Mouse (Mus musculus) testis, adult 2 months (tissue): ENCODE results near the gene Barhl1. TPM values are rescaled to one million over a fixed set of nuclear protein-coding genes. Genes with fewer than 3 reads are reported as not detected.

ENCODE experiments used
- H3K27ac ChIP-seq: fragments of 200-500 bp; 2 replicates; pipeline ENCODE4 v1.5.1; 2012; ENCODE audit warnings: low read depth, low read length; ENCODE audit not compliant: control insufficient read depth, insufficient read depth
- H3K27me3 ChIP-seq: fragments of 200-500 bp; 2 replicates; pipeline ENCODE4 v1.6.1; 2012; ENCODE audit warnings: mild to moderate bottlenecking, low read length, moderate library complexity; ENCODE audit not compliant: control insufficient read depth, insufficient read depth
- H3K36me3 ChIP-seq: fragments of 200-500 bp; 2 replicates; pipeline ENCODE4 v1.6.1; 2012; ENCODE audit warnings: mild to moderate bottlenecking, low read length; ENCODE audit not compliant: control insufficient read depth, insufficient read depth
- H3K4me1 ChIP-seq: fragments of 200-500 bp; 2 replicates; pipeline ENCODE4 v1.6.1; 2012; ENCODE audit warnings: low read length; ENCODE audit not compliant: control insufficient read depth, insufficient read depth
- H3K4me3 ChIP-seq: fragments of 200-500 bp; 2 replicates; pipeline ENCODE4 v1.5.1; 2012; ENCODE audit warnings: low read depth, mild to moderate bottlenecking, low read length, moderate library complexity, mixed read lengths; ENCODE audit not compliant: control insufficient read depth
- CTCF ChIP-seq: fragments of 200-500 bp; IDR thresholded peaks from 2 replicates; pipeline ENCODE4 v1.5.1; 2012; ENCODE audit warnings: low read depth, mild to moderate bottlenecking, inconsistent platforms, low read length, moderate library complexity; ENCODE audit not compliant: control insufficient read depth, insufficient read depth, insufficient replicate concordance
- POLR2A ChIP-seq: fragments of 200-500 bp; IDR thresholded peaks from 2 replicates; pipeline ENCODE4 v1.6.1; 2012; ENCODE audit warnings: low read depth, mild to moderate bottlenecking, inconsistent platforms, low read length, moderate library complexity; ENCODE audit not compliant: control insufficient read depth
- polyA plus RNA-seq: library from polyadenylated mRNA; depleted of rRNA; stranded (reverse); fragments of >200 nt; gene quantifications from 2 replicates; pipeline ENCODE4 v1.2.3, GENCODE M21; 2012; rRNA removed

The Barhl1 gene
- polyA plus RNA-seq, 1 experiment = 0.35 TPM

DNA sequence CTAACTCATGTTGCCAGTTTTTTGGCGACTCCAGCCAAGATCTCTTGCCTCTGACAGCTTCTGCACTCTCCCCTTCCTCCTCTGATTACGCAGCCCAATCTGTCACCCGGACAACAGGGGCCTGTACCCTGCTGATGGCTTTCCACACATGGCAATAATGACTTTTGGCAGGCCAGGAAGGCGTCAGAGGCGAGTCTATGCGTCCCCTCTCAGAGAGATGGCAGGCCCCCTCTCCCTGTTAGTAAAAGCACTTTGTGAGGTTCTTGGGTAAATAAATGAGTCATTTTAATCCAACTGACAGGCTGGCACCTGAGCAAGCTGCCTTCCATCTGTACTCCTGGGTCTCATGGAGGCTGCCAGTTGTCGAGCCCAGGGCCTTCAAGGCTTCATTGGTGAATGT lies 49.0 kb downstream of the Barhl1 start:
- TF ChIP-seq POLR2A (no peak), CTCF (no peak)
- Histone ChIP-seq H3K4me1 (no peaks in the 10 kb centered on the region), H3K27me3 (no peaks in the 10 kb centered on the region), H3K27ac (no peak overlapping the region), H3K4me3 (no peak overlapping the region), H3K36me3 (peaks cover 5% of the 10 kb centered on the region)

DNA sequence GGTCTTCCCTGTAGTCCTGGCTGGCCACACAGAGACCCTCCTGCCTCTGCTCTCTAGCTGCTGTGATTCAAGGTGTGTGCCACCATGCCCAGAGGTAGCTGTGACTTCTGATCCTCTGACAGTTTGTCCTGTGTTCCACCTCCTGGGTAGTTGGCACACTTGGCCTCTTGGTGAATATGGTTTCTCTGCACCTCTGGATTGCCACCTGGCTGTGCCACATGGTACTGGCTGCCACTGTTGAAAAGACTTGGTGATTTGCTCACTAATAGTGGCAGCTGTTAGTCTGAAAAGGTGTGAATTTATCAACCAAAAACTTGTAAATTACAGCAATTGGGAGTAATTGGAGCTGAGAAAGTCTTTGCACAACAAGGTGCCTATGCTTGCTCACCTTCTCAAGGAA lies 52.6 kb downstream of the Barhl1 start:
- no peaks in the 10 kb centered on the region for H3K27me3 ChIP-seq
- H3K27ac ChIP-seq = no peak overlapping the region

DNA sequence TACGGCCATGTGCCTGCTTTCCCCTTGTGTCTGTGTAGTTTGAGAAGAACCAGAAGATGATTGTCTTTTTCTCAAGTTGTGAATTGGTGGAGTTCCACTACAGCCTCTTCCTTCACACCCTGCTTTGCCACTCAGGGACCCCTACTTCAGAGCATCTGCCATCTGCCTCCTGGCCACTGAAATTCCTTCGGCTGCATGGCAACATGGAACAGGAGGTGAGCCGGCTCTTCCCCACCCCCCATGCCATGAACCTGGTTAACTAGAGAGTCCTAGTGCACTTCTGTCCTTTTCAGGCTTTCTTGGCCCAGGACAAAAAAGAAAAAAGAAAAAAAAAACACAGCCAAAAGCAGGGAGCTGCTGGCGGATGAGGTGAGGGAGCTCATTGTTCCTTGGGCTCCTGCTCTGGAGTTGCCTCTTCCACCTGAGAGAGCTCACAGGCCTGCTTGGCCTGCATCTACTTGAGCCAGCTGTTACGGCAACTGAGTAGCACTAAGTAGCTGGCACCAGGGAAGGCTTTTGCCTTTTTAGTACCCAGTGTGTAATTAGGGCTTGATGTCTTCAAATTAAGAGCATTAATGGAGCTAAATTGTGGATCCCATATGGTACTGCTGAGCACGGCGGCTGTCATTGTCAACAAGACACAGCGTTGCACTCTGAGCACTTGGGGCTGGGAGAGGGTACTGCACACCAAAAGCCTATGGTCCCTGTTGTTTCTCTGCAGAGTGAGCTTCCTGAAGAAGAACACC lies 55.6 kb downstream of the Barhl1 start:
- Histone ChIP-seq H3K4me3 (no peak overlapping the region), H3K36me3 (peaks cover 5% of the 10 kb centered on the region), H3K4me1 (no peaks in the 10 kb centered on the region), H3K27me3 (no peaks in the 10 kb centered on the region), H3K27ac (no peak overlapping the region)
- no peak for TF ChIP-seq POLR2A
- TF ChIP-seq CTCF = no peak

More for the DNA sequence above, 52.6 kb downstream of the Barhl1 start:
- no peaks in the 10 kb centered on the region for H3K4me1 ChIP-seq
- no peak for TF ChIP-seq POLR2A
- no peak for TF ChIP-seq CTCF
- no peak overlapping the region for H3K4me3 ChIP-seq
- H3K36me3 ChIP-seq = peaks cover 5% of the 10 kb centered on the region

DNA sequence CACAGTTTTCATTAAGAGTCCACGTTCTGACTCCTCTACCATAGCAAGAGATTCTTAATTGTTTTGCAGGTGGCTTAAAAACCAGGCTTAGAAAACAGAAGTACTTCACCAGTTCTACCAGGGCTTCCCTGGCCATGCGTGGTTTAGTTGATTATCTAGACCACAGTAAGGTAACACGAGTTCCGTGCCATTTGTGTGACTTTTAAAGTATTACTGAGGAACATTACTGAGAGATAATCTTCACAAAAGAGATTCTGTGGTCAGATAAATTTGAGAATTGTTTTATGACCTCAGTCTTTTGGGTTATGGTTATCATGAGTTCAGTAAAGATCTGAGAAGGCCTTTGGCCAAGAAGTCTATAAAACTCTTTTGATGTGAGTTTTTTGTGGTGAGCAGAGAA lies 57.2 kb downstream of the Barhl1 start:
- TF ChIP-seq POLR2A (no peak), CTCF (no peak)
- no peak overlapping the region for H3K4me3 ChIP-seq
- H3K27ac ChIP-seq = no peak overlapping the region
- H3K36me3 ChIP-seq = peaks cover 5% of the 10 kb centered on the region
- H3K4me1 ChIP-seq = no peaks in the 10 kb centered on the region
- no peaks in the 10 kb centered on the region for H3K27me3 ChIP-seq

Other genes with a start within 250 kb of the Barhl1 start
- gene Spaca9, start 216.9 kb downstream of the Barhl1 start, polyA plus RNA-seq = 1,393 and 1,506 TPM in 2 replicates
- gene Ak8, start 216.5 kb downstream of the Barhl1 start, polyA plus RNA-seq = 294 and 299 TPM in 2 replicates
- 12.2 and 13.0 TPM in 2 replicates for gene Gtf3c4, start 76.3 kb downstream of the Barhl1 start, polyA plus RNA-seq
- 5.0 and 5.9 TPM in 2 replicates for gene Ddx31, start 76.3 kb downstream of the Barhl1 start, polyA plus RNA-seq
- 19.9 and 20.9 TPM in 2 replicates for gene Cfap77, start 138.4 kb upstream of the Barhl1 start, polyA plus RNA-seq
- 8.1 and 10.9 TPM in 2 replicates for gene Ttf1, start 143.6 kb upstream of the Barhl1 start, polyA plus RNA-seq
- gene Setx, start 207.5 kb upstream of the Barhl1 start, polyA plus RNA-seq = 147 and 158 TPM in 2 replicates